Mouse (Mus musculus): ENCODE data around the gene Ttc28.

DNA sequence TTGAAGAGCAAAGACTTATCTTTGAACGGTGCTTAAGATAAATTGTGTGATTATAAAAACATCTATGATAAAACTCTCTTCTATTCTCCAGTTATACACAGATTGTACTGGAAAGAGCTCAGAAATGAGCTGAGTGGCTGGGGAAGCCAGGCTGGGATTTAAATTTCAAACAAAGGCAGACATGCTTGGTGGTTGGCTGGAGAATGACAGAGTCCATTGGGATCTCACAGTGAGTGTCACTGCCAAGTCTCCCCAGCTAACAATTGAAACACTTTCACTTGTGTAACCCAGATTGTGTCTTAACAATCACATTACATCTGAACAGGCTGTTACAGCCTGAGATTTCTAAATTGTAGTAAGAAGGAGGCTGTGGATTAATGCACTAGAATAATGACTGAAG lies 143.3 kb downstream of the Ttc28 start:
- TF ChIP-seq GATA1 (IDR thresholded peaks at IDR 0.05; ENCODE audit: borderline replicate concordance, low read length) (no peak), FLI1 (IDR thresholded peaks at IDR 0.05; ENCODE audit: low read length) (no peak)
